Mouse (Mus musculus) small intestine, adult 2 months (tissue): Measurements from ENCODE around the gene Gm5767.

Experiments
- CTCF ChIP-seq: fragments of 200-500 bp; IDR thresholded peaks from 2 replicates; pipeline ENCODE4 v1.5.1; 2012; ENCODE audit warnings: low read depth, mild to moderate bottlenecking, control low read depth, inconsistent platforms, low read length, moderate library complexity, mixed read lengths; ENCODE audit not compliant: insufficient replicate concordance, insufficient read length; ENCODE audit errors: extremely low read depth
- POLR2A ChIP-seq: fragments of 200-500 bp; IDR thresholded peaks from 2 replicates; pipeline ENCODE4 v1.6.1; 2012; ENCODE audit warnings: low read depth, mild to moderate bottlenecking, control low read depth, inconsistent platforms, low read length, moderate library complexity

DNA sequence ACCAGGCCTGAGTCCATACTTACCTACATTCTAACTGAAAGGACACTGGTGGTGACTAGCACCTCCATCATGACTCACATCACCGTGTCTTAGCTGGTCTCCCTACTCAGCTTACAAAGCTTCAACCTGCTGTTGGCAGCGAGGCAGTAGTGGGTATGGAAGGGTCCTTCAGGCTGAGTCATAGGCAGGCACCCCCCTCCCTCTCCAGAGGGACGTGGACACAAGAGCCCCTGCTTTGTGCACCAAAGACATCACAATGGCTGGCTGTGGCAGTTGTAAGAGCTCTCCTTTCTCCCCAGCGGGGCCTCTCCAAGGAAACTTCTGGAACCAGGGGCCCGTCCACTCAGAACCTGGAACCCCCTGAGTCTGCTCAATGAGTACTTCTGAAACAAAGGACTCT, at the start of gene Gm5767:
- TF ChIP-seq POLR2A (no peak), CTCF (no peak)
